Mouse (Mus musculus): ENCODE results near the gene Mdga1. TPM values are rescaled to one million over a fixed set of nuclear protein-coding genes. Genes with fewer than 3 reads are reported as not detected.

Gene Mdga1
- polyA plus RNA-seq, 2 experiments: 0.75 to 1.7 TPM

DNA sequence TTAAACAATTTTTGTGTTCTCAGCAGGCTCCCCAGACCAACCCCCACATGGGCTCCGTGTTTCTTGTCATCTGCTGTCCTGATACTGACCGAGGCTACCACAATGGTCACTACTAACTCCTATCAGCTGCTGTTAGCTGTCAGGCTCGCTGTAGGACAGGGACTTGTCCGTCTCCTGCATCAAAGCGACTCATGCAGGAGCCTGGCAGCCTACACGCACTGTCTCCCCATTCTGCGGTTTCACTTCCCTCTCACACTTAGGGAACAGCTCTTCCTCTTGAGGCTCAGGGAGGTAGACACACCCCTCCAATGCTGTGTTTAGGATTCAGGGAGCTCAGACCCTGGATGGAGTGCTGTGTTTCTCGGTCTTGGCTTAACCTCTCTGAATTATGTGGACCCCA lies 132.4 kb downstream of the Mdga1 start:
- Histone ChIP-seq H3K9ac (replicated peaks) (no peak overlapping the region), H3K9me3 (ENCODE audit: control insufficient read depth, low read length) (no peaks in the 10 kb centered on the region), H3K36me3 (replicated peaks; ENCODE audit: control insufficient read depth, insufficient read depth, low read depth) (no peaks in the 10 kb centered on the region), H3K4me3 (ENCODE audit: insufficient read depth in 1 of 2, low read depth in 2 of 2, low read length in 2 of 2) (no peak overlapping the region), H3K27me3 (ENCODE audit: control insufficient read depth, insufficient read depth, low read length) (no peaks in the 10 kb centered on the region), H3K4me2 (ENCODE audit: low read depth) (no peak overlapping the region), H3K27ac (no peak overlapping the region), H3K4me1 (replicated peaks; ENCODE audit: control insufficient read depth in 2 of 2, insufficient read depth in 2 of 2, low read length in 1 of 2) (peaks cover 0 to 4% of the 10 kb centered on the region in 2 experiments; a peak in 3 of 4 replicates)
- ATAC-seq (ENCODE audit: insufficient read depth) (no peak), DNase-seq (ENCODE audit: low read depth in 3 of 3, low spot score in 3 of 3) (no peak)
- 51% methylated on average over 8 of the region's 8 CpGs for WGBS (ENCODE audit: insufficient replicate concordance)
- TF ChIP-seq EP300 (IDR thresholded peaks at IDR 0.05; ENCODE audit: low read depth) (no peak), CTCF (IDR thresholded peaks at IDR 0.05; ENCODE audit: low read depth) (no peak)

DNA sequence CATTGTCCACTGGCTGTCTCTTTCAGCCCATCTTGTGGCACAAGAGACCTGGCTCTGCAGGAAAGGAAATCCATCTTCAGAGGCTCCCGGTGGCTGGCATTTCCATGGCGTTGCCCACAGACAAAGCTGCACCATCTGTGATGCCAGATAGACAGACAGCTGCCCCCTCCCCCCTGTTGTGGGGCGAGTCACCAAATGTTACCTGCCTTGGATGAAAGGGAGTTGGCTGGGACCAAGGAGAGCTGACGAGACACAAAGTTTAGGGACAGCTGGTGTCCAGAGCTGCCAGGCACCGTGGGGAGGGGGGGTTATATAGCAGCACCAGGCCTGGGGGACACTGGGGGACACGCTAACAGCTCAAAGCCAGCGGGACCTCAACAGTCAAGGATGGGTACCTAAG lies 135.1 kb downstream of the Mdga1 start:
- Histone ChIP-seq H3K36me3 (replicated peaks; ENCODE audit: control insufficient read depth, insufficient read depth, low read depth) (no peaks in the 10 kb centered on the region), H3K4me2 (ENCODE audit: low read depth) (no peak overlapping the region), H3K4me1 (replicated peaks; ENCODE audit: control insufficient read depth in 2 of 2, insufficient read depth in 2 of 2, low read length in 1 of 2) (no peaks in the 10 kb centered on the region), H3K27me3 (ENCODE audit: control insufficient read depth, insufficient read depth, low read length) (no peaks in the 10 kb centered on the region), H3K27ac (no peak overlapping the region), H3K9ac (replicated peaks) (no peak overlapping the region), H3K4me3 (ENCODE audit: insufficient read depth in 1 of 2, low read depth in 2 of 2, low read length in 2 of 2) (no peak overlapping the region), H3K9me3 (ENCODE audit: control insufficient read depth, low read length) (no peaks in the 10 kb centered on the region)
- no peak for TF ChIP-seq EP300 (IDR thresholded peaks at IDR 0.05; ENCODE audit: low read depth)
- TF ChIP-seq CTCF (IDR thresholded peaks at IDR 0.05; ENCODE audit: low read depth): no peak
- DNase-seq (ENCODE audit: low read depth in 3 of 3, low spot score in 3 of 3) (no peak), ATAC-seq (ENCODE audit: insufficient read depth) (no peak)
- 72% methylated on average over 7 of the region's 7 CpGs for WGBS (ENCODE audit: insufficient replicate concordance)

DNA sequence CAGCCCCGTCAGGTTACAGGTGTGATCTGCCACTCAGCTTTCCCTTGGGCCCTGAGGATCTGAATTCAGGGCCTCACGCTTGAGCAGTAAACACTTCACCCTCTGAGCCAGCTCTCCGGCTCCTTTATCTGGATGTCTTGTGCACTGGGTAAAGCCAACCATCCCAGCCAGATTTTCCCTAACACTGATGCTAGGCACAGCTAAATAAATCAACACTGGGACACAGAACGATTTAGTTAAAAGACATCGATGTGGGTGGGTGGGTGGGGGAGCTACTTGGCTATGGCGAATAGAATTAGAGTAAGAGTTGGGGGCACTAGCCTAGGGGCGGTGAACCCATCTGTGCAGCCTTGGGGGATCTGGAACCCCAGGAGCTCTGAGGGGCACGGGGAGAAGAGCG lies 135.6 kb downstream of the Mdga1 start:
- no peaks in the 10 kb centered on the region for H3K9me3 ChIP-seq (ENCODE audit: control insufficient read depth, low read length)
- no peak overlapping the region for H3K4me3 ChIP-seq (ENCODE audit: insufficient read depth in 1 of 2, low read depth in 2 of 2, low read length in 2 of 2)
- DNase-seq (ENCODE audit: low read depth in 3 of 3, low spot score in 3 of 3) (no peak), ATAC-seq (ENCODE audit: insufficient read depth) (no peak)
- H3K9ac ChIP-seq (replicated peaks): no peak overlapping the region
- H3K4me2 ChIP-seq (ENCODE audit: low read depth): no peak overlapping the region
- H3K27me3 ChIP-seq (ENCODE audit: control insufficient read depth, insufficient read depth, low read length): no peaks in the 10 kb centered on the region
- H3K36me3 ChIP-seq (replicated peaks; ENCODE audit: control insufficient read depth, insufficient read depth, low read depth): no peaks in the 10 kb centered on the region
- no peaks in the 10 kb centered on the region for H3K4me1 ChIP-seq (replicated peaks; ENCODE audit: control insufficient read depth in 2 of 2, insufficient read depth in 2 of 2, low read length in 1 of 2)
- H3K27ac ChIP-seq: no peak overlapping the region
- TF ChIP-seq CTCF (IDR thresholded peaks at IDR 0.05; ENCODE audit: low read depth) (no peak), EP300 (IDR thresholded peaks at IDR 0.05; ENCODE audit: low read depth) (no peak)
- WGBS (ENCODE audit: insufficient replicate concordance): 74% methylated on average over 9 of the region's 9 CpGs

DNA sequence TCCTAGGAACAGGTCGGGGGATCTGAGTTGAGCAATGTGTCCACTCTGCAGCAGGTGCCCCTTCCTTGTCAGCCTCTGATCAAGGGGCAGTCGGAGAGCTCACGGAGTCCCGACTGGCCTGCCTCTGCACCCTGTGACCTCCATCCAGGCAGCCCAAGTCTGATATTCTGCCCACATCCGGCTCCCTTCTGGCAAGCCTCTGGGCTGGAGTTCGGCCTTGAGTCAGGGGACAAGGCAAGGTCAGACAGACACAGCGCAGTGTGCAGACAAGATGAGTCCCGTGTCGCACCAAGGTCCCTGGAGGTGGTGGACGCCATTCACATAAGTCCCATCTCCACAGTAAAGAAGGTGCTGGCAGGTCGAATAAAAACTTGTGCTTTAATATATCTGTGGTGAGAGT lies 138.2 kb downstream of the Mdga1 start:
- Histone ChIP-seq H3K4me3 (ENCODE audit: insufficient read depth in 1 of 2, low read depth in 2 of 2, low read length in 2 of 2) (no peak overlapping the region), H3K4me2 (ENCODE audit: low read depth) (no peak overlapping the region), H3K4me1 (replicated peaks; ENCODE audit: control insufficient read depth in 2 of 2, insufficient read depth in 2 of 2, low read length in 1 of 2) (peaks cover 7 to 10% of the 10 kb centered on the region in 2 experiments), H3K27me3 (ENCODE audit: control insufficient read depth, insufficient read depth, low read length) (no peaks in the 10 kb centered on the region), H3K9ac (replicated peaks) (no peak overlapping the region), H3K36me3 (replicated peaks; ENCODE audit: control insufficient read depth, insufficient read depth, low read depth) (no peaks in the 10 kb centered on the region), H3K27ac (no peak overlapping the region), H3K9me3 (ENCODE audit: control insufficient read depth, low read length) (no peaks in the 10 kb centered on the region)
- TF ChIP-seq CTCF (IDR thresholded peaks at IDR 0.05; ENCODE audit: low read depth) (no peak), EP300 (IDR thresholded peaks at IDR 0.05; ENCODE audit: low read depth) (no peak)
- DNase-seq (ENCODE audit: low read depth in 3 of 3, low spot score in 3 of 3) (no peak), ATAC-seq (ENCODE audit: insufficient read depth) (no peak)
- WGBS (ENCODE audit: insufficient replicate concordance): 73% methylated on average over 11 of the region's 11 CpGs

DNA sequence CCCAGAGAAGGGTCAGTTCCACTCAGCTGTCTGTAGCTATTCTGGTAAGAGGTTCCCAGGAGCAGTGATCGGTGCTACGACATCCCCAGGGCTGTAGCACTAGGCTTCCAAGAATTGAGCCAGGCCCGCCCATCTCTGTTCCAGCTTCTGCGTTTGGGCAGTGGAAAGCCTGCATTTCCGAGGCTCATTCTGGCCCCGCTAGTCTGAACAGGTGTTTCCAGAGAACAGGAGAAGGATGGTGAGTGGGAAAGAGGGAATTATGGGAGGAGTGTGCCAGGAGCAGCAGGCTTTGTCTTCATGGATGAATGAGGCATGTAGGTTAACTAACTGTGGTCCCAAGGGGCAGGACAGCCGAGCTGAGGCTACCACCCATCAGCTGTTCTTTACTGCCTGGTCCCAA lies 140.8 kb downstream of the Mdga1 start:
- TF ChIP-seq EP300 (IDR thresholded peaks at IDR 0.05; ENCODE audit: low read depth) (no peak), CTCF (IDR thresholded peaks at IDR 0.05; ENCODE audit: low read depth) (no peak)
- no peak overlapping the region for H3K9ac ChIP-seq (replicated peaks)
- ATAC-seq (ENCODE audit: insufficient read depth) (no peak), DNase-seq (ENCODE audit: low read depth in 3 of 3, low spot score in 3 of 3) (no peak)
- H3K27me3 ChIP-seq (ENCODE audit: control insufficient read depth, insufficient read depth, low read length): no peaks in the 10 kb centered on the region; the same call in 1 of the 2 replicates
- no peak overlapping the region for H3K27ac ChIP-seq
- no peak overlapping the region for H3K4me3 ChIP-seq (ENCODE audit: insufficient read depth in 1 of 2, low read depth in 2 of 2, low read length in 2 of 2)
- peaks cover 7 to 10% of the 10 kb centered on the region in 2 experiments for H3K4me1 ChIP-seq (replicated peaks; ENCODE audit: control insufficient read depth in 2 of 2, insufficient read depth in 2 of 2, low read length in 1 of 2)
- no peaks in the 10 kb centered on the region for H3K36me3 ChIP-seq (replicated peaks; ENCODE audit: control insufficient read depth, insufficient read depth, low read depth)
- H3K9me3 ChIP-seq (ENCODE audit: control insufficient read depth, low read length): no peaks in the 10 kb centered on the region
- 71% methylated on average over 7 of the region's 7 CpGs for WGBS (ENCODE audit: insufficient replicate concordance)
- H3K4me2 ChIP-seq (ENCODE audit: low read depth): no peak overlapping the region
